Mouse (Mus musculus) A20 (cell line): ENCODE measurements at regions not wholly inside any gene's neighbourhood (a gene's known extent, or its start where the extent isn't known, plus 50 kb on each side); places are given as distances from the start of the nearest gene placed in this dataset.
A peak's percentile ranks its signal among the peaks of the same experiment; 100 is the strongest.

Experiments used
- DNase-seq: peaks from one replicate; pipeline ENCODE4 v3.0.0-alpha.2; 2011; ENCODE audit warnings: low read depth, low spot score

GRCm38 (mm10) chr15:11572063-11572462 is 172.6 kb upstream of the Tars start:
- DNase-seq = no peak

- no peak for DNase-seq
These were observed 166.1 kb upstream of the Tars start for GRCm38 (mm10) chr15:11565503-11566031.

GRCm38 (mm10) chr15:11552568-11552967 is 153.1 kb upstream of the Tars start:
- no peak for DNase-seq

- DNase-seq = no peak
These were observed 152.6 kb upstream of the Tars start for GRCm38 (mm10) chr15:11552110-11552509.

GRCm38 (mm10) chr15:11539485-11539884 is 140.0 kb upstream of the Tars start:
- DNase-seq = no peak

- no peak for DNase-seq
These were observed 136.7 kb upstream of the Tars start for GRCm38 (mm10) chr15:11536076-11536620.

GRCm38 (mm10) chr15:11534404-11535251 is 135.2 kb upstream of the Tars start:
- peak; percentile 94 for DNase-seq

GRCm38 (mm10) chr15:11533616-11534015 is 134.2 kb upstream of the Tars start:
- peak; percentile 82 for DNase-seq

GRCm38 (mm10) chr15:11533002-11533610 is 133.6 kb upstream of the Tars start:
- DNase-seq = peak; percentile 88

- peak; percentile 78 for DNase-seq
These were observed 133.1 kb upstream of the Tars start for GRCm38 (mm10) chr15:11532536-11532935.

- no peak for DNase-seq
These were observed 130.7 kb upstream of the Tars start for GRCm38 (mm10) chr15:11529819-11530810.

- DNase-seq = no peak
These were observed 125.1 kb upstream of the Tars start for GRCm38 (mm10) chr15:11524337-11525106.

- no peak for DNase-seq
These were observed 119.1 kb upstream of the Tars start for GRCm38 (mm10) chr15:11518565-11518964.

- no peak for DNase-seq
These were observed 118.4 kb upstream of the Tars start for GRCm38 (mm10) chr15:11517892-11518291.

GRCm38 (mm10) chr15:11505076-11505639 is 105.7 kb upstream of the Tars start:
- DNase-seq = no peak

GRCm38 (mm10) chr15:11496436-11496835 is 97.0 kb upstream of the Tars start:
- DNase-seq = no peak

GRCm38 (mm10) chr15:11489116-11489515 is 89.7 kb upstream of the Tars start:
- no peak for DNase-seq

GRCm38 (mm10) chr15:11487268-11487783 is 87.9 kb upstream of the Tars start:
- DNase-seq = no peak

- DNase-seq = no peak
These were observed 84.5 kb upstream of the Tars start for GRCm38 (mm10) chr15:11483916-11484315.
